Mouse (Mus musculus) midbrain, postnatal 0 days (tissue): ENCODE results near the gene Lamb1. TPM values are rescaled to one million over a fixed set of nuclear protein-coding genes. Genes with fewer than 3 reads are reported as not detected.
A peak's percentile ranks its signal among the peaks of the same experiment; 100 is the strongest.

Experiments
- ATAC-seq: fragments of 200-750 bp; cut with Nextera tagmentation; 2 replicates; pipeline ENCODE4 v1.8.0; 2017; ENCODE audit warnings: moderate number of reproducible peaks, mild to moderate bottlenecking, moderate TSS enrichment, moderate library complexity; ENCODE audit not compliant: low FRiP score
- DNase-seq: peaks from one replicate; pipeline ENCODE4 v3.0.0-alpha.2; 2015; ENCODE audit warnings: low spot score
- H3K27ac ChIP-seq: fragments of 300-500 bp; sonication (generic); 2 replicates; pipeline ENCODE4 v1.5.1; 2014; ENCODE audit warnings: low read depth, mild to moderate bottlenecking, low read length, mixed read lengths
- H3K27me3 ChIP-seq: fragments of 300-500 bp; sonication (generic); 2 replicates; pipeline ENCODE4 v1.6.1; 2014; ENCODE audit warnings: low read length, control low read depth, mixed read lengths; ENCODE audit not compliant: insufficient read depth
- H3K36me3 ChIP-seq: fragments of 300-500 bp; sonication (generic); 2 replicates; pipeline ENCODE4 v1.6.1; 2014; ENCODE audit warnings: low read length, control low read depth, mixed read lengths; ENCODE audit not compliant: insufficient read depth
- H3K4me1 ChIP-seq: fragments of 300-500 bp; sonication (generic); 2 replicates; pipeline ENCODE4 v1.6.1; 2014; ENCODE audit warnings: mild to moderate bottlenecking, control low read depth, antibody characterized with exemption, low read length, mixed read lengths; ENCODE audit not compliant: insufficient read depth
- H3K4me2 ChIP-seq: fragments of 300-500 bp; sonication (generic); 2 replicates; pipeline ENCODE4 v1.6.1; 2014; ENCODE audit warnings: low read depth, mild to moderate bottlenecking, low read length, mixed read lengths; ENCODE audit not compliant: poor library complexity, severe bottlenecking
- H3K4me3 ChIP-seq: fragments of 300-500 bp; sonication (generic); 2 replicates; pipeline ENCODE4 v1.5.1; 2014; ENCODE audit warnings: low read depth, mild to moderate bottlenecking, low read length, moderate library complexity
- H3K9ac ChIP-seq: fragments of 300-500 bp; sonication (generic); replicated peaks from 2 replicates; pipeline ENCODE4 v1.6.1; 2014; ENCODE audit warnings: mild to moderate bottlenecking, low read length, moderate library complexity, mixed read lengths; ENCODE audit not compliant: poor library complexity, severe bottlenecking
- H3K9me3 ChIP-seq: fragments of 300-500 bp; sonication (generic); 2 replicates; pipeline ENCODE4 v1.6.1; 2016; ENCODE audit warnings: low read length, control low read depth
- CTCF ChIP-seq: IDR thresholded peaks from 2 replicates; pipeline ENCODE4 v1.5.1; 2016; ENCODE audit warnings: antibody characterized with exemption, mild to moderate bottlenecking
- WGBS: fragments of 180-500 bp; shearing (Covaris S2); extraction: QIAGEN DNeasy Blood & Tissue Kit; methylation state at CpG from one replicate; pipeline ENCODE4 v1.1.7; 2014; 5-methylcytosine and 5-hydroxymethylcytosine counted together
- polyA plus RNA-seq: library from polyadenylated mRNA; unstranded; fragments of >200 nt; fragmentation: Nextera tagmentation; extraction: Ambion mirVana; gene quantifications from 2 replicates; pipeline ENCODE4 v1.2.1, GENCODE M21; 2015
- total RNA-seq: library from RNA; depleted of rRNA; stranded (reverse); fragments of >200 nt; gene quantifications from 2 replicates; pipeline ENCODE4 v1.2.3, GENCODE M21; 2014; rRNA removed

Gene Lamb1
- total RNA-seq (19.5 and 24.6 TPM in 2 replicates), polyA plus RNA-seq (7.6 and 8.1 TPM in 2 replicates)

GRCm38 (mm10) chr12:31265005-31265721 is at the start of gene Lamb1:
Lamb1 (plus strand) TSS chr12:31265234.
- Histone ChIP-seq H3K9ac (peak within 1 kb of the TSS; percentile 56), H3K27ac (no peak within 1 kb of the TSS), H3K4me3 (peak within 1 kb of the TSS; percentile 50), H3K36me3 (no peaks in the 10 kb centered on the region), H3K9me3 (no peaks in the 10 kb centered on the region), H3K4me2 (peak within 1 kb of the TSS; percentile 95), H3K4me1 (peaks cover 6% of the 10 kb centered on the region; the same call in 1 of the 2 replicates), H3K27me3 (peaks cover 22% of the 10 kb centered on the region)
- TF ChIP-seq CTCF = no peak
- ATAC-seq = no peak
- DNase-seq = no peak
- 1% methylated on average over 33 of the region's 39 CpGs for WGBS

- Histone ChIP-seq H3K36me3 (no peaks in the 10 kb centered on the region), H3K9me3 (no peaks in the 10 kb centered on the region), H3K4me1 (no peaks in the 10 kb centered on the region), H3K4me2 (no peak overlapping the region), H3K9ac (no peak overlapping the region), H3K27me3 (no peaks in the 10 kb centered on the region), H3K4me3 (no peak overlapping the region), H3K27ac (no peak overlapping the region)
- DNase-seq = no peak
- TF ChIP-seq CTCF = no peak
- no peak for ATAC-seq
- WGBS = 79% methylated on average over 5 of the region's 5 CpGs
Measured at GRCm38 (mm10) chr12:31217232-31217631, 47.8 kb upstream of the Lamb1 start.

- TF ChIP-seq CTCF = no peak
- ATAC-seq (no peak), DNase-seq (no peak)
- Histone ChIP-seq H3K9me3 (no peaks in the 10 kb centered on the region), H3K27me3 (no peaks in the 10 kb centered on the region), H3K9ac (no peak overlapping the region), H3K4me3 (no peak overlapping the region), H3K4me2 (no peak overlapping the region), H3K36me3 (no peaks in the 10 kb centered on the region), H3K4me1 (no peaks in the 10 kb centered on the region), H3K27ac (no peak overlapping the region)
- WGBS = 77% methylated on average over 3 of the region's 3 CpGs
Measured at GRCm38 (mm10) chr12:31218774-31219173, 46.3 kb upstream of the Lamb1 start.

- WGBS = 72% methylated on average over 6 of the region's 6 CpGs
- no peak for TF ChIP-seq CTCF
- Histone ChIP-seq H3K27ac (no peak overlapping the region), H3K4me2 (no peak overlapping the region), H3K9me3 (no peaks in the 10 kb centered on the region), H3K4me3 (no peak overlapping the region), H3K36me3 (no peaks in the 10 kb centered on the region), H3K4me1 (no peaks in the 10 kb centered on the region), H3K9ac (no peak overlapping the region), H3K27me3 (no peaks in the 10 kb centered on the region)
- DNase-seq (no peak), ATAC-seq (no peak)
Measured at GRCm38 (mm10) chr12:31221522-31221921, 43.5 kb upstream of the Lamb1 start.

- ATAC-seq (no peak), DNase-seq (no peak)
- no peak for TF ChIP-seq CTCF
- Histone ChIP-seq H3K4me2 (no peak overlapping the region), H3K4me1 (no peaks in the 10 kb centered on the region), H3K27me3 (no peaks in the 10 kb centered on the region), H3K9me3 (no peaks in the 10 kb centered on the region), H3K4me3 (no peak overlapping the region), H3K9ac (no peak overlapping the region), H3K27ac (no peak overlapping the region), H3K36me3 (no peaks in the 10 kb centered on the region)
- 25% methylated on average over 2 of the region's 2 CpGs for WGBS
Measured at GRCm38 (mm10) chr12:31222282-31222681, 42.8 kb upstream of the Lamb1 start.

GRCm38 (mm10) chr12:31222741-31223140 is 42.3 kb upstream of the Lamb1 start:
- Histone ChIP-seq H3K9ac (no peak overlapping the region), H3K27ac (no peak overlapping the region), H3K9me3 (no peaks in the 10 kb centered on the region), H3K4me3 (no peak overlapping the region), H3K36me3 (no peaks in the 10 kb centered on the region), H3K4me1 (no peaks in the 10 kb centered on the region), H3K27me3 (no peaks in the 10 kb centered on the region), H3K4me2 (no peak overlapping the region)
- TF ChIP-seq CTCF = no peak
- 25% methylated on average over 3 of the region's 3 CpGs for WGBS
- DNase-seq = no peak
- no peak for ATAC-seq
